Mouse (Mus musculus) megakaryocyte, embryonic 14.5 days (primary cell): ENCODE measurements around the gene Krtap19-3.

Experiments
- FLI1 ChIP-seq: IDR thresholded peaks from 2 replicates; pipeline ENCODE4 v1.6.1; 2012; ENCODE audit warnings: low read length, inconsistent platforms, mixed read lengths
- GATA1 ChIP-seq: IDR thresholded peaks from 3 replicates; pipeline ENCODE4 v1.6.1; 2012; ENCODE audit warnings: mixed read lengths, low read length, inconsistent platforms, borderline replicate concordance

GRCm38 (mm10) chr16:88874169-88874568, 3.7 kb downstream of the Krtap19-3 start, which contains the start of gene Krtap19-2:
- TF ChIP-seq GATA1 (no peak), FLI1 (no peak)
